Mouse (Mus musculus) forebrain, embryonic 10.5 days (tissue): ENCODE data around the gene Bcap31. TPM values are rescaled to one million over a fixed set of nuclear protein-coding genes. Genes with fewer than 3 reads are reported as not detected.

Experiments used
- DNase-seq: peaks from one replicate; pipeline ENCODE4 v3.0.0-alpha.2; 2017; ENCODE audit warnings: low spot score; ENCODE audit errors: extremely low spot score
- H3K27ac ChIP-seq: fragments of 300-500 bp; sonication (generic); 2 replicates; pipeline ENCODE4 v1.5.1; 2016; ENCODE audit warnings: mild to moderate bottlenecking
- H3K27me3 ChIP-seq: fragments of 300-500 bp; sonication (generic); 2 replicates; pipeline ENCODE4 v1.6.1; 2016; ENCODE audit warnings: mild to moderate bottlenecking; ENCODE audit not compliant: poor library complexity, severe bottlenecking
- H3K36me3 ChIP-seq: fragments of 300-500 bp; sonication (generic); replicated peaks from 2 replicates; pipeline ENCODE4 v1.6.1; 2016; ENCODE audit warnings: mild to moderate bottlenecking, moderate library complexity
- H3K4me1 ChIP-seq: fragments of 300-500 bp; sonication (generic); 2 replicates; pipeline ENCODE4 v1.6.1; 2016
- H3K4me3 ChIP-seq: fragments of 300-500 bp; sonication (generic); 2 replicates; pipeline ENCODE4 v1.5.1; 2016; ENCODE audit warnings: mild to moderate bottlenecking, moderate library complexity
- H3K9me3 ChIP-seq: fragments of 300-500 bp; sonication (generic); 2 replicates; pipeline ENCODE4 v1.6.1; 2016; ENCODE audit warnings: mild to moderate bottlenecking, moderate library complexity
- WGBS: fragments of 180-500 bp; shearing (Covaris S2); methylation state at CpG from one replicate; pipeline ENCODE4 v1.1.7; 2016; 5-methylcytosine and 5-hydroxymethylcytosine counted together
- polyA plus RNA-seq: library from polyadenylated mRNA; unstranded; fragments of >200 nt; fragmentation: Nextera tagmentation; extraction: Ambion mirVana; gene quantifications from 2 replicates; pipeline ENCODE4 v1.2.1, GENCODE M21; 2016

The Bcap31 gene
- polyA plus RNA-seq, 1 experiment from 2014 or later: 150 TPM

DNA sequence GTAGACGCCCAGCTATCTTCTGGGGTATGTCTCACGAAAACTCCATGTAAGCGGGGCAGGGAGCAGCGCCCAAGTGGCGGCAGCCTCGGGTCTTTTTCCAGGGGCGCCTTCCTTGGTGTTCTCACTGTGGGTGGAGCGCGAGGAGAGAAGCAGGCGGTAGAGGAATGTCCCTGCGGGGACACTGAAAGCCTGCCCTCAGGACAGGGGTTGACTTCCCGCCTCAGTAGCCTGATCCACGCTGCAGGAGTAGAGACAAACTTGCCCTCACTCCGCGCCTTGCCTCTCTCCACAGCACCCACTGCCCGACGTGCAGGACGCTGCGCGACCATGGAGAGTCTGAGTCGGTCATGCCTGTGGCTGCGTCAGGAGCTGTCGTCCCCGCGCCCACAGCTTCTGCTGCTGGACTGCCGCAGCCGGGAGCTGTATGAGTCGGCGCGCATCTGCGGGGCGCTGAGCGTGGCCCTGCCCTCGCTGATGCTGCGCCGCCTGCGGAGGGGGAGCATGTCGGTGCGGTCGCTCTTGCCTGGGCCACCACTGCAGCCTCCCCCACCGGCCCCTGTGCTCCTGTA, 76.0 kb downstream of the Bcap31 start:
- H3K27ac ChIP-seq: peak overlapping the region; percentile 65
- 20% methylated on average over 41 of the region's 41 CpGs for WGBS
- peak; percentile 19 for DNase-seq
- peak overlapping the region; percentile 47 for H3K4me3 ChIP-seq
- H3K4me1 ChIP-seq: peaks cover 25% of the 10 kb centered on the region
- no peaks in the 10 kb centered on the region for H3K9me3 ChIP-seq
- peaks cover 98% of the 10 kb centered on the region for H3K27me3 ChIP-seq
- H3K36me3 ChIP-seq: no peaks in the 10 kb centered on the region; the same call in 1 of the 2 replicates

DNA sequence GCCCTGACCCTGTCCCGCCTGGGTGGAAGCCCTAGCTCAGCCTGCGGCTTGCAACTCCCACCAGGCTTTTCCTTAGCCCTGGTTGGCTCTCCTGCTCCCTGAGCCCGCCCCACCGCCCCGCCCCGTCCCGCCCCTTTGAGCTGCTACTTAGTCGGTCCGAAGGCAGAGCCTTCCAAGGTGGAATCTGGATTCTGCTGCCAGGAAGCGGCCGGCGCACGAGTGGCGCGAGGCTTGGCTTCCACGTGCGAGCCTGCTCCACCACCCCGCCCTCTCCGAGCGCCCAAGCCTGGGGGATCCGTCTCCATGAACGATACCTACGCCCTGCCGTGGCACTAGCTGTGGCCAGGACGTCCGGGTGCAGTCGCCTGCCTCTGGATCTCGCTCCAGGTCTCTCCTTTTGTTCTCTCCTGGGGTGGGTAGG, 76.7 kb downstream of the Bcap31 start, which contains the start of gene Dusp9:
Dusp9 (plus strand) TSS at position 165 of the 421 bp plus-strand sequence.
- peaks cover 100% of the 10 kb centered on the region for H3K27me3 ChIP-seq
- peak within 1 kb of the TSS; percentile 47 for H3K4me3 ChIP-seq
- peaks cover 25% of the 10 kb centered on the region for H3K4me1 ChIP-seq
- no peaks in the 10 kb centered on the region for H3K9me3 ChIP-seq
- WGBS: 17% methylated on average over 27 of the region's 28 CpGs
- H3K27ac ChIP-seq: peak within 1 kb of the TSS; percentile 65
- peak; percentile 69 for DNase-seq
- no peaks in the 10 kb centered on the region; the same call in 1 of the 2 replicates for H3K36me3 ChIP-seq

DNA sequence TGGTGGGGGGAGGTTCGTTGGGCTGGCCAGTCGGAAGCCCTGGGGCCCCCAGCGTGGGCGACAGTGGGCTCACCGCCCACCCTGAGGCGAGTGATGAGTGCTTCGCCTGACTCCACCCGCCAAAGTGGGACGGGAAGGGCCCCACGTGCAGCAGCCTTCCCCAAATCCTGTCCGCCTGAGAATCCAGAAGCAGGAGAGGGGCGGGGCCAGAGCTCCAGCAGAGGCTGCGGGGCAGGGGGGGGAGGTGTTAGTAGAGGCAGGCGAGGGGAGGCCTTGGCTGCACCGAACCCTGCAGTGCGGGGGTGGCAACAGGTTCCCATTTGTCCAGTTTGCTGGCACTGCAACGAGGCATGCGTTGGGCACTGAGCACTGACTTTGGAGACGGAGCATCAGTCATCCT, 78.6 kb downstream of the Bcap31 start:
- Histone ChIP-seq H3K27ac (no peak overlapping the region; the same call in 1 of the 2 replicates), H3K27me3 (peaks cover 100% of the 10 kb centered on the region), H3K36me3 (no peaks in the 10 kb centered on the region; the same call in 1 of the 2 replicates), H3K4me3 (peak overlapping the region; percentile 49), H3K4me1 (peaks cover 25% of the 10 kb centered on the region), H3K9me3 (no peaks in the 10 kb centered on the region)
- WGBS: 23% methylated on average over 19 of the region's 19 CpGs
- no peak for DNase-seq

Other genes with a start within 250 kb of the Bcap31 start
- 10.3 and 12.3 TPM in 2 replicates for gene Bgn, start 232.6 kb downstream of the Bcap31 start, polyA plus RNA-seq
- 0.06 and 0.10 TPM in 2 replicates for gene Atp2b3, start 213.1 kb downstream of the Bcap31 start, polyA plus RNA-seq
- 38.3 and 40.8 TPM in 2 replicates for gene Dusp9, start 76.8 kb downstream of the Bcap31 start, polyA plus RNA-seq
- gene Pnck, start 56.1 kb downstream of the Bcap31 start, polyA plus RNA-seq: 6.6 and 8.9 TPM in 2 replicates
- 4.6 and 5.2 TPM in 2 replicates for gene Slc6a8, start 43.0 kb downstream of the Bcap31 start, polyA plus RNA-seq
- 9.2 and 10.1 TPM in 2 replicates for gene Abcd1, start 422 bp upstream of the Bcap31 start, polyA plus RNA-seq
- not detected in 2 replicates for gene Plxnb3, start 40.9 kb upstream of the Bcap31 start, polyA plus RNA-seq
- 0.97 and 1.2 TPM in 2 replicates for gene Srpk3, start 58.2 kb upstream of the Bcap31 start, polyA plus RNA-seq
- gene Idh3g, start 70.7 kb upstream of the Bcap31 start, polyA plus RNA-seq: 173 and 177 TPM in 2 replicates
- gene Ssr4, start 70.9 kb upstream of the Bcap31 start, polyA plus RNA-seq: 119 and 124 TPM in 2 replicates
- 0.66 and 0.81 TPM in 2 replicates for gene Pdzd4, start 108.8 kb upstream of the Bcap31 start, polyA plus RNA-seq
- 0.16 TPM in 1 of 2 replicates, not detected in the other for gene Avpr2, start 175.9 kb upstream of the Bcap31 start, polyA plus RNA-seq
- 3.0 and 5.0 TPM in 2 replicates for gene L1cam, start 179.9 kb upstream of the Bcap31 start, polyA plus RNA-seq
- 2.0 and 3.2 TPM in 2 replicates for gene Arhgap4, start 205.7 kb upstream of the Bcap31 start, polyA plus RNA-seq
- 171 and 175 TPM in 2 replicates for gene Naa10, start 205.8 kb upstream of the Bcap31 start, polyA plus RNA-seq
- gene Renbp, start 214.7 kb upstream of the Bcap31 start, polyA plus RNA-seq: 17.3 and 18.7 TPM in 2 replicates